Mouse (Mus musculus) lung, embryonic 16.5 days (tissue): ENCODE data around the gene St5. TPM values are rescaled to one million over a fixed set of nuclear protein-coding genes. Genes with fewer than 3 reads are reported as not detected.

Experiments used
- ATAC-seq: fragments of 200-750 bp; cut with Nextera tagmentation; 2 replicates; pipeline ENCODE4 v1.8.0; 2017; ENCODE audit warnings: low read depth, mild to moderate bottlenecking, moderate library complexity
- H3K27ac ChIP-seq: fragments of 300-500 bp; sonication (generic); 2 replicates; pipeline ENCODE4 v1.5.1; 2014; ENCODE audit warnings: mild to moderate bottlenecking, control low read depth, low read length
- H3K27me3 ChIP-seq: fragments of 300-500 bp; sonication (generic); 2 replicates; pipeline ENCODE4 v1.6.1; 2014; ENCODE audit warnings: low read depth, low read length, mixed read lengths; ENCODE audit not compliant: control insufficient read depth, insufficient read depth
- H3K36me3 ChIP-seq: fragments of 300-500 bp; sonication (generic); 2 replicates; pipeline ENCODE4 v1.6.1; 2014; ENCODE audit warnings: low read length; ENCODE audit not compliant: control insufficient read depth, insufficient read depth
- H3K4me1 ChIP-seq: fragments of 300-500 bp; sonication (generic); replicated peaks from 2 replicates; pipeline ENCODE4 v1.6.1; 2014; ENCODE audit warnings: low read length, mixed read lengths; ENCODE audit not compliant: control insufficient read depth, insufficient read depth
- H3K4me2 ChIP-seq: fragments of 300-500 bp; sonication (generic); 2 replicates; pipeline ENCODE4 v1.6.1; 2014; ENCODE audit warnings: low read depth, low read length, control low read depth
- H3K4me3 ChIP-seq: fragments of 300-500 bp; sonication (generic); 2 replicates; pipeline ENCODE4 v1.5.1; 2014; ENCODE audit warnings: mild to moderate bottlenecking, low read length, control low read depth
- H3K9ac ChIP-seq: fragments of 300-500 bp; sonication (generic); 2 replicates; pipeline ENCODE4 v1.6.1; 2014; ENCODE audit warnings: low read length, control low read depth
- H3K9me3 ChIP-seq: fragments of 300-500 bp; sonication (generic); 2 replicates; pipeline ENCODE4 v1.6.1; 2016; ENCODE audit warnings: low read length; ENCODE audit not compliant: control insufficient read depth
- WGBS: fragments of 180-500 bp; shearing (Covaris S2); extraction: QIAGEN DNeasy Blood & Tissue Kit; methylation state at CpG from one replicate; pipeline ENCODE4 v1.1.7; 2014; 5-methylcytosine and 5-hydroxymethylcytosine counted together
- polyA plus RNA-seq: library from polyadenylated mRNA; unstranded; fragments of >200 nt; fragmentation: Nextera tagmentation; extraction: Ambion mirVana; gene quantifications from 2 replicates; pipeline ENCODE4 v1.2.1, GENCODE M21; 2015

Gene St5
- polyA plus RNA-seq, 1 experiment from 2014 or later: 77.5 TPM

GRCm38 (mm10) chr7:109561466-109562153 is 141.8 kb downstream of the St5 start:
- no peak overlapping the region for H3K4me2 ChIP-seq
- WGBS: 20% methylated on average over 8 of the region's 8 CpGs
- no peak overlapping the region for H3K9ac ChIP-seq
- peaks cover 2% of the 10 kb centered on the region; the same call in 1 of the 2 replicates for H3K36me3 ChIP-seq
- H3K9me3 ChIP-seq: no peaks in the 10 kb centered on the region
- ATAC-seq: peak; percentile 90
- H3K27ac ChIP-seq: peak overlapping the region; percentile 72
- H3K4me1 ChIP-seq: peaks cover 41% of the 10 kb centered on the region
- no peak overlapping the region for H3K4me3 ChIP-seq
- no peaks in the 10 kb centered on the region for H3K27me3 ChIP-seq

- H3K9me3 ChIP-seq: no peaks in the 10 kb centered on the region
- no peak overlapping the region for H3K4me2 ChIP-seq
- peak overlapping the region; percentile 45 for H3K9ac ChIP-seq
- no peak overlapping the region for H3K4me3 ChIP-seq
- H3K27ac ChIP-seq: peak overlapping the region; percentile 80
- no peaks in the 10 kb centered on the region for H3K27me3 ChIP-seq
- peaks cover 8% of the 10 kb centered on the region for H3K36me3 ChIP-seq
- 15% methylated on average over 6 of the region's 6 CpGs for WGBS
- peak; percentile 42 for ATAC-seq
- peaks cover 41% of the 10 kb centered on the region for H3K4me1 ChIP-seq
These were observed 143.9 kb downstream of the St5 start for GRCm38 (mm10) chr7:109559536-109559935.

DNA sequence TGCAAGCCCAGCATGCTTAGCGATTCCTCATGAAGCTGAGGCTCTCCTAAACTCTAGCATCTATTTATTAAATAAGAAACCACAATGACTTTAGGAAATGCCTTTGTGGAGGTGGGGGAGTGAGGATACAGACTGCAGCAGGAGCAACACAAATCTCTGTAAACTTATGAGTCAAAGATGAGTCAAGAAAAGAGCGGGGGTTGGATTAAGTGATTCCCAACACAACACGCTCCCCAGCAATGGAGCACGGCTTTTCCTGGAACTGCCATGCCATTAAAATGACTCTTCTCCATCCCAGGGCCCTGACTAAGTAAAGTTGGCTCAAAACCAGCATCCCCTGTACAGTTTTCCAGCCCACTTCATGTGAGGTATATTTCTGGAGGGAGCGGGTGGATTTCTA is 156.7 kb downstream of the St5 start:
- Histone ChIP-seq H3K4me2 (no peak overlapping the region), H3K9ac (no peak overlapping the region), H3K4me1 (peaks cover 22% of the 10 kb centered on the region), H3K36me3 (peaks cover 13% of the 10 kb centered on the region), H3K9me3 (no peaks in the 10 kb centered on the region), H3K27me3 (no peaks in the 10 kb centered on the region), H3K27ac (peak overlapping the region; percentile 37), H3K4me3 (no peak overlapping the region)
- no peak for ATAC-seq
- 83% methylated on average over 5 of the region's 5 CpGs for WGBS

GRCm38 (mm10) chr7:109546186-109546585 is 157.2 kb downstream of the St5 start:
- H3K27me3 ChIP-seq: no peaks in the 10 kb centered on the region

GRCm38 (mm10) chr7:109545255-109545993 is 158.0 kb downstream of the St5 start:
- H3K4me2 ChIP-seq: no peak overlapping the region
- no peaks in the 10 kb centered on the region for H3K9me3 ChIP-seq
- peaks cover 22% of the 10 kb centered on the region for H3K4me1 ChIP-seq
- peaks cover 14% of the 10 kb centered on the region for H3K36me3 ChIP-seq
- no peak overlapping the region for H3K9ac ChIP-seq
- 43% methylated on average over 10 of the region's 10 CpGs for WGBS
- no peaks in the 10 kb centered on the region for H3K27me3 ChIP-seq
- H3K27ac ChIP-seq: peak overlapping the region; percentile 87
- ATAC-seq: peak; percentile 93
- no peak overlapping the region for H3K4me3 ChIP-seq

More at GRCm38 (mm10) chr7:109546186-109546585, 157.2 kb downstream of the St5 start:
- peak overlapping the region; percentile 37 for H3K27ac ChIP-seq
- no peak overlapping the region for H3K4me2 ChIP-seq
- H3K4me1 ChIP-seq: peaks cover 22% of the 10 kb centered on the region
- WGBS: 89% methylated on average over 2 of the region's 2 CpGs
- no peaks in the 10 kb centered on the region for H3K9me3 ChIP-seq
- no peak for ATAC-seq
- H3K4me3 ChIP-seq: no peak overlapping the region
- H3K9ac ChIP-seq: no peak overlapping the region
- H3K36me3 ChIP-seq: peaks cover 13% of the 10 kb centered on the region

DNA sequence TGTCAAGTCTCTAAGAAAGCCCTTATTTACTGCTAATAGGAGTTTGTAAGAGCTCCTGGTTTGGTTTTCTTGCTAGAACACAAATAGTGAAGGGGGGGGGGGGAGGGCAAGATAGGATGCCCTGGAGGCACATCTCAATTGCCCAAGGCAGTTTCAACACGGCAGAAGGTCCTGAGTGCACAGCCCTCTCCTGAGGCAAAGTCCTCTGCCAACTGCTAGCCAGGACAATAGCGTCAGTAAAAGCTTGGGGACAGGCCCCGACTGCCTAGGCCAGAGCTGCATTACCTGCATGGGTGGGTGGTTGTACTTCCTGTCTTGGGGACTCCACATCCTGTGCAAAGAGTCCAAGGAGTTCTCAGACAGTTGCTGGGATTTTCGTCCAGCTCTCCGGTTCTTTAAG is 158.6 kb downstream of the St5 start:
- H3K27ac ChIP-seq: peak overlapping the region; percentile 87
- WGBS: 60% methylated on average over 5 of the region's 5 CpGs
- peak; percentile 20; the same call in 1 of the 2 replicates for ATAC-seq

GRCm38 (mm10) chr7:109542364-109542628 is 161.1 kb downstream of the St5 start:
- Histone ChIP-seq H3K4me3 (no peak overlapping the region), H3K27me3 (no peaks in the 10 kb centered on the region), H3K27ac (peak overlapping the region; percentile 70), H3K4me2 (no peak overlapping the region), H3K9ac (no peak overlapping the region), H3K9me3 (no peaks in the 10 kb centered on the region), H3K4me1 (peaks cover 22% of the 10 kb centered on the region), H3K36me3 (peaks cover 30% of the 10 kb centered on the region)
- 70% methylated on average over 3 of the region's 3 CpGs for WGBS
- ATAC-seq: no peak

More for the DNA sequence above, 158.6 kb downstream of the St5 start:
- Histone ChIP-seq H3K4me1 (peaks cover 22% of the 10 kb centered on the region), H3K36me3 (peaks cover 16% of the 10 kb centered on the region), H3K9ac (no peak overlapping the region), H3K27me3 (no peaks in the 10 kb centered on the region), H3K4me2 (no peak overlapping the region), H3K9me3 (no peaks in the 10 kb centered on the region), H3K4me3 (no peak overlapping the region)

DNA sequence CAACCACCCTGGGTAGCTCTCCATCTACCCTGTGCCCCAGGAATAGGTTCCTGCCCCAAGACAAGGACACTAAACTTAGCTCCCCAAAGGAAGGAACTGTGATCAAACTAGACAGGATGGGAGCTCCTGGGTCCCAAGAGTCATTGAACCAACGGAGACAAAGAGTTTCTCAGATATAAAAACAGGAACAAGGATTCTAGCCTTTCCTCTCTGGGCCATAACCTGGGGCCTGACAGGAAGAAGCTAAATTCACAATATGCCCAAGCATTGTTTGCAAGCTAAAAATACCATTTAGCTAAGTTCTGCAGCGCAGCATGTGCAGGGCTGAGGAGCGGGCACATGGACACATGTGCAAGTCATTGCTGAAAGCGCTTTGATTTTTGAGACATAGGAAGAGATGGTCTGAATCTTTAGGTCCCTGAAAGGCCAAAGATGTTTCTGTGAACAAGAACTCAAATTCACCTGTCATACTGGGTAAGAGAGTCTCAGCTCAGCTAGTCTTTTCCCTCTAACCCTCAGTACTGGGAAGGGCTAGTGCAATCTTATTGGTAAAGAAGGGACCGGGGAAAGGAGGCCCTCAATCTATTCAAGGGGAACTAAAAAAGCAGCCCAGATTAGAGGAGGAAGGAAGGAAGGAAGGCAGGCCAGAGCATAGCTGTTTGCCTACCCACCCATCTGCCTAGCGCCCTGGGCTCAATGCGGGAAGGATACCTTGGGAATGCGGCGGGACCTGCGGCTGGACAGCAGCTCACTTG is 161.6 kb downstream of the St5 start:
- peak overlapping the region; percentile 70 for H3K27ac ChIP-seq
- H3K9me3 ChIP-seq: no peaks in the 10 kb centered on the region
- H3K4me1 ChIP-seq: peaks cover 24% of the 10 kb centered on the region
- H3K4me3 ChIP-seq: no peak overlapping the region
- 74% methylated on average over 10 of the region's 10 CpGs for WGBS
- peak; percentile 10; the same call in 1 of the 2 replicates for ATAC-seq
- H3K4me2 ChIP-seq: no peak overlapping the region
- no peaks in the 10 kb centered on the region for H3K27me3 ChIP-seq
- H3K36me3 ChIP-seq: peaks cover 30% of the 10 kb centered on the region
- no peak overlapping the region for H3K9ac ChIP-seq

GRCm38 (mm10) chr7:109540902-109541301 is 162.5 kb downstream of the St5 start:
- peaks cover 24% of the 10 kb centered on the region for H3K4me1 ChIP-seq
- peaks cover 30% of the 10 kb centered on the region for H3K36me3 ChIP-seq
- no peaks in the 10 kb centered on the region for H3K27me3 ChIP-seq
- no peak overlapping the region for H3K4me3 ChIP-seq
- ATAC-seq: no peak
- H3K4me2 ChIP-seq: no peak overlapping the region
- H3K9me3 ChIP-seq: no peaks in the 10 kb centered on the region
- H3K9ac ChIP-seq: no peak overlapping the region
- peak overlapping the region; percentile 35 for H3K27ac ChIP-seq
